Mouse (Mus musculus) CH12.LX (cell line): ENCODE data around the gene Chic2. TPM values are rescaled to one million over a fixed set of nuclear protein-coding genes. Genes with fewer than 3 reads are reported as not detected.

ENCODE experiments used
- DNase-seq: peaks from one replicate; pipeline ENCODE4 v3.0.0-alpha.2; 2013; ENCODE audit errors: extremely low read depth
- H3K27ac ChIP-seq: 2 replicates; pipeline ENCODE4 v1.5.1; 2012; ENCODE audit warnings: low read depth, mild to moderate bottlenecking, control low read depth, moderate library complexity; ENCODE audit not compliant: insufficient read depth
- H3K27me3 ChIP-seq: replicated peaks from 2 replicates; pipeline ENCODE3; 2012; ENCODE audit warnings: inconsistent platforms
- H3K36me3 ChIP-seq, 2 experiments: replicated peaks in 1 of 2; 2 replicates each; pipeline versions ENCODE3 to v1.6.1; 2012; ENCODE audit warnings: inconsistent platforms in 1 of 2, low read length in 1 of 2, mild to moderate bottlenecking in 1 of 2, mixed read lengths in 1 of 2, moderate library complexity in 1 of 2; ENCODE audit not compliant: control insufficient read depth in 1 of 2, insufficient read depth in 1 of 2
- H3K4me1 ChIP-seq, 2 experiments: 2 replicates each; pipeline ENCODE4 v1.6.1; 2012; ENCODE audit warnings: inconsistent platforms in 1 of 2, moderate library complexity in 1 of 2; ENCODE audit not compliant: insufficient read depth in 2 of 2, control insufficient read depth in 1 of 2
- H3K4me2 ChIP-seq: 2 replicates; pipeline ENCODE4 v1.6.1; 2012; ENCODE audit warnings: low read depth, mild to moderate bottlenecking, control low read depth; ENCODE audit not compliant: poor library complexity, insufficient read depth, severe bottlenecking
- H3K4me3 ChIP-seq, 3 experiments: fragments of 150-350 bp in 1 of 3; sonication (generic) in 1 of 3; replicated peaks in 1 of 3; 2 replicates each; pipeline versions ENCODE3 to v1.5.1; 2011 to 2012; ENCODE audit warnings: low read depth in 2 of 3, low read length in 2 of 3, mild to moderate bottlenecking in 2 of 3, moderate library complexity in 2 of 3, control low read depth in 1 of 3, improper control_type of control experiment in 1 of 3, inconsistent platforms in 1 of 3, mixed read lengths in 1 of 3; ENCODE audit not compliant: poor library complexity in 1 of 3
- H3K79me2 ChIP-seq: replicated peaks from 2 replicates; pipeline ENCODE4 v1.6.1; 2012; ENCODE audit warnings: mild to moderate bottlenecking, moderate library complexity; ENCODE audit not compliant: control insufficient read depth, poor library complexity, insufficient read depth, severe bottlenecking; ENCODE audit errors: extremely low read depth
- H3K9ac ChIP-seq: 2 replicates; pipeline ENCODE4 v1.6.1; 2012; ENCODE audit warnings: low read depth, mild to moderate bottlenecking, control low read depth, moderate library complexity; ENCODE audit not compliant: insufficient read depth
- H3K9me3 ChIP-seq: replicated peaks from 2 replicates; pipeline ENCODE3; 2012; ENCODE audit warnings: low read length, inconsistent platforms, mixed read lengths
- ETS1 ChIP-seq: conservative IDR thresholded peaks from 2 replicates; pipeline ENCODE4 v1.6.1; 2012; ENCODE audit warnings: low read depth, mild to moderate bottlenecking, inconsistent platforms, low read length, improper control_type of control experiment, moderate library complexity
- GABPA ChIP-seq: IDR thresholded peaks from 2 replicates; pipeline ENCODE4 v1.6.1; 2012; ENCODE audit warnings: low read depth, low read length, improper control_type of control experiment, inconsistent platforms; ENCODE audit not compliant: insufficient replicate concordance
- HCFC1 ChIP-seq: IDR thresholded peaks from 2 replicates; pipeline ENCODE4 v1.6.1; 2012; ENCODE audit warnings: low read depth, mild to moderate bottlenecking, inconsistent platforms, low read length, improper control_type of control experiment
- JUN ChIP-seq: IDR thresholded peaks from 2 replicates; pipeline ENCODE4 v1.6.1; 2011; ENCODE audit warnings: low read depth, mild to moderate bottlenecking, low read length, improper control_type of control experiment, moderate library complexity; ENCODE audit not compliant: insufficient read depth
- KAT2A ChIP-seq: IDR thresholded peaks from 2 replicates; pipeline ENCODE4 v1.6.1; 2012; ENCODE audit warnings: low read length, improper control_type of control experiment, inconsistent platforms; ENCODE audit not compliant: insufficient replicate concordance
- MAFK ChIP-seq: IDR thresholded peaks from 2 replicates; pipeline ENCODE4 v1.6.1; 2011; ENCODE audit warnings: low read length, improper control_type of control experiment; ENCODE audit not compliant: insufficient replicate concordance
- MAZ ChIP-seq: IDR thresholded peaks from 2 replicates; pipeline ENCODE4 v1.6.1; 2012; ENCODE audit warnings: low read depth, mild to moderate bottlenecking, inconsistent platforms, low read length, improper control_type of control experiment, moderate library complexity
- MEF2A ChIP-seq: IDR thresholded peaks from 2 replicates; pipeline ENCODE4 v1.6.1; 2014; ENCODE audit warnings: low read depth, mild to moderate bottlenecking, inconsistent platforms, low read length, improper control_type of control experiment, borderline replicate concordance
- MYC ChIP-seq: IDR thresholded peaks from 2 replicates; pipeline ENCODE4 v1.6.1; 2011; ENCODE audit warnings: low read depth, mild to moderate bottlenecking, improper control_type of control experiment, low read length
- NELFE ChIP-seq: IDR thresholded peaks from 2 replicates; pipeline ENCODE4 v1.6.1; 2011; ENCODE audit warnings: low read depth, low read length, improper control_type of control experiment
- POLR2A ChIP-seq: IDR thresholded peaks from 2 replicates; pipeline ENCODE4 v1.6.1; 2011; ENCODE audit warnings: low read depth, mild to moderate bottlenecking, improper control_type of control experiment, low read length
- SMC3 ChIP-seq: IDR thresholded peaks from 2 replicates; pipeline ENCODE4 v1.6.1; 2011; ENCODE audit warnings: low read depth, low read length, improper control_type of control experiment
- UBTF ChIP-seq: IDR thresholded peaks from 2 replicates; pipeline ENCODE4 v1.6.1; 2012; ENCODE audit warnings: low read depth, mild to moderate bottlenecking, inconsistent platforms, low read length, improper control_type of control experiment, moderate library complexity
- USF2 ChIP-seq: conservative IDR thresholded peaks from 2 replicates; pipeline ENCODE4 v1.6.1; 2011; ENCODE audit warnings: low read depth, low read length, improper control_type of control experiment
- ZMIZ1 ChIP-seq: IDR thresholded peaks from 2 replicates; pipeline ENCODE4 v1.6.1; 2012; ENCODE audit warnings: low read depth, mild to moderate bottlenecking, inconsistent platforms, low read length, improper control_type of control experiment
- dilution Hi-C: fragments of 300-500 bp; cut with MboI; formaldehyde crosslinking; loops from 2 replicates; pipeline ENCODE4 v1.14.3; 2020; ENCODE audit warnings: low sequenced_read_pairs; ENCODE audit not compliant: extremely low pct_unique_long_range_greater_than_20kb, extremely low pct_ligation_motif_present
- in situ Hi-C: fragments of 300-500 bp; cut with MboI; formaldehyde crosslinking; loops from 3 replicates; pipeline ENCODE4 v1.14.3; 2019; ENCODE audit warnings: low sequenced_read_pairs, low pct_ligation_motif_present, low pct_unique_long_range_greater_than_20kb, mixed read lengths
- polyA plus RNA-seq: library from polyadenylated mRNA; unstranded; fragments of >175 nt; gene quantifications from 2 replicates; pipeline ENCODE4 v1.2.1, GENCODE M21; 2012; ENCODE audit warnings: low read depth; ENCODE audit not compliant: insufficient read length
- total RNA-seq, 2 experiments: library from RNA; depleted of rRNA; stranded (reverse); fragments of 300-350 nt in 1 of 2; fragments of >200 nt in 1 of 2; gene quantifications; 2 replicates each; pipeline ENCODE4 v1.2.3; 2012 to 2014

Gene Chic2
- total and polyA plus RNA-seq, 3 experiments: 28.2 to 41.6 (median 40.8) TPM

DNA sequence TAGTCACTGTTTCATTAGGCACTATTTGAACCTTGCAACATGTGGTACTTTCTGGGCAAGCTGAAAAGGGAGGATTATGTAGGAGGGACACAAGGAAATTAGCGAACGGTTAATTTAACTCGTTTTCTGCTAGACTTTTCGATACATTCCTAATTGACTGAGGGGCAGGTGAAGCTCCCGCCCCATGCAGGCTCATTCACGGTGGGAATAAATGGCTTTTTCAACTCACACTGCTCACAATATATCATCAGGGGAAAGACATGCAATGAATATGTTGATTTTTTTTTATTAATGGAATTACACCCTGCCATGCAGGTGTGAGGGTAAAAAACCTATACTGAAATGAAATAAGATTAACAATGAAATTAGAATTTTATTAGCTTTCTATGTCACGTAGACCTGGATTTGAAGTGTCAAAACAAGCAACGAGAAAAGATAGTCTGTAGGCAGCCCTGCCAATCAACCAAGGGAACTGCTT lies 39.9 kb upstream of the Chic2 start:
- H3K4me3 ChIP-seq: no peak overlapping the region
- TF ChIP-seq MEF2A: no peak
- TF ChIP-seq POLR2A: no peak
- TF ChIP-seq ZMIZ1: no peak
- no peak for TF ChIP-seq ETS1
- TF ChIP-seq KAT2A: no peak
- TF ChIP-seq HCFC1: no peak
- TF ChIP-seq USF2: no peak
- TF ChIP-seq MAFK: no peak
- TF ChIP-seq, all 38 proteins: peak for 0
- H3K27ac ChIP-seq: no peak overlapping the region
- peaks cover 2 to 4% of the 10 kb centered on the region in 2 experiments; a peak in 3 of 4 replicates for H3K4me1 ChIP-seq
- H3K9me3 ChIP-seq: no peaks in the 10 kb centered on the region
- H3K9ac ChIP-seq: no peak overlapping the region
- H3K4me2 ChIP-seq: peak overlapping the region; percentile 89
- no peaks in the 10 kb centered on the region for H3K27me3 ChIP-seq
- in situ Hi-C loops (no loop called here), dilution Hi-C loops (no loop called here)
- DNase-seq: no peak
- no peaks in the 10 kb centered on the region for H3K36me3 ChIP-seq
- H3K79me2 ChIP-seq: no peaks in the 10 kb centered on the region

DNA sequence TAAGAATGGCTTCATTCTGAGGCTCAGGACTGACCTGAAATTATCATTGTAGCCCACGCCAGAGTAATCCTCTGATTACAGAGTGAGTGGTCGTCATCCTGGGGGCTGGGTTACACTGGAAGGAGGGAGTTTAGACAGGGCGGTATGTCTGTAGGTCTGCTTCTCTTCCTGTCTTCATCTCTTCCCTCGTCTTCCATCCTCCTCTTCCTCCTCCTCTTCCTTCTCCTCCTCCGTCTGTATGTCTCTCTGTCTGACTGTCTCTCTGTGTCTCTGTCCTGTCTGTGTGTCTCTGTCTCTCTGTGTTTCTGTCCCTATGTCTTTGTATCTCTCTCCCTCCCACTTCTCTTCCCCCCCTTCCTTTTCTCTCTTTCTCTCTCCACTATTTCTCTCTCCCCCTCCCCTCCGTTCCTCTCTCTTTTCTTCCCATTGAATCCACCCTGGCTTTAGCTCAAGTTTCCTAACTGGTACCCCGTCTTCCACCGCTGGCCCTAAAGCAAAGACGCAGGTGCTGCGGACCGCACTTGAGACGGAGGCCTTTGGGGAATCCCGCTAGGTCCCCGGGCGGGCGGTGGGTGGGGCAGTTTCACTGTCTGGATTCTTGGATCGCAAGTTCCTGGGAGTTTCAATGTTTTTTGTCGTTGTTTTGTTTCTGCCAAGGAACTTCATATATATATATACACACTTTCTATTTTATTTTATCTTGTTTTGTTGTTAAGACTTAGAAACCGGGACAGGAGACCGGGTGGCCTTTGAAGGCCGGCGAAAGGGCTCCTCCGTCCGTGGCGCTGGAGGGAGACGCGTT lies 39.2 kb upstream of the Chic2 start:
- no peak for DNase-seq
- TF ChIP-seq JUN: no peak
- TF ChIP-seq SMC3: no peak
- no peak for TF ChIP-seq MYC
- no peak for TF ChIP-seq NELFE
- TF ChIP-seq UBTF: no peak
- no peak for TF ChIP-seq GABPA
- TF ChIP-seq MAZ: no peak
- Histone ChIP-seq H3K36me3 (no peaks in the 10 kb centered on the region), H3K4me3 (no peak overlapping the region), H3K9me3 (no peaks in the 10 kb centered on the region), H3K9ac (no peak overlapping the region), H3K4me1 (peaks cover 4 to 7% of the 10 kb centered on the region in 2 experiments; a peak in 3 of 4 replicates), H3K27ac (no peak overlapping the region), H3K4me2 (peak overlapping the region; percentile 89), H3K79me2 (no peaks in the 10 kb centered on the region), H3K27me3 (no peaks in the 10 kb centered on the region)
- in situ Hi-C loops: no loop called here
- dilution Hi-C loops: no loop called here
